In genomic region chr12:82362796-82363195, GRCm38 (mm10) we compare ENCODE assay signal across 32 mouse cellular contexts.
"Had no signal": no experiment of that assay in that cellular context is flagged by ENCODE, and none has a peak within 500 bp of the region (broad histone marks: within the 10 kb centered on the region; RNA-seq: fewer than 3 reads in every experiment).

No protein-coding gene starts in this region.

- DNase-seq: left cerebral cortex, postnatal 4 days; liver; liver, embryonic 13.5 days; liver, postnatal 0 days; lung, adult 18-20 months; lung, adult 2 months; lung, embryonic 14.5 days; lung, postnatal 10 days; lung, postnatal 14 days; lung, postnatal 36 days; lung, postnatal 4 days; midbrain, embryonic 14.5 days had no signal

- H3K27ac ChIP-seq: limb, embryonic 10.5 days; limb, embryonic 12.5 days; limb, embryonic 13.5 days; limb, embryonic 15.5 days; liver, embryonic 12.5 days; liver, embryonic 13.5 days; liver, embryonic 14.5 days; liver, embryonic 15.5 days; lung, embryonic 15.5 days; macrophage; midbrain, embryonic 10.5 days; midbrain, embryonic 12.5 days; midbrain, embryonic 13.5 days; midbrain, embryonic 15.5 days; neural tube, embryonic 12.5 days; neural tube, embryonic 13.5 days had no signal

- ATAC-seq: liver, embryonic 12.5 days; liver, postnatal 0 days; lung, postnatal 0 days; midbrain, embryonic 13.5 days; midbrain, embryonic 15.5 days; midbrain, embryonic 16.5 days had no signal

- H3K4me3 ChIP-seq: limb, embryonic 10.5 days; limb, embryonic 12.5 days; limb, embryonic 13.5 days; limb, embryonic 15.5 days; liver, embryonic 12.5 days; liver, embryonic 13.5 days; liver, embryonic 15.5 days; lung, embryonic 15.5 days; megakaryocyte, embryonic 14.5 days; midbrain, embryonic 10.5 days; midbrain, embryonic 12.5 days; midbrain, embryonic 13.5 days; midbrain, embryonic 15.5 days; myocyte; neural tube, embryonic 12.5 days; neural tube, embryonic 13.5 days had no signal

- H3K36me3 ChIP-seq: liver, embryonic 15.5 days; midbrain, embryonic 12.5 days; midbrain, embryonic 15.5 days had no signal

- H3K9ac ChIP-seq: limb, embryonic 12.5 days; limb, embryonic 13.5 days; limb, embryonic 15.5 days; liver, embryonic 12.5 days; liver, embryonic 13.5 days; liver, embryonic 14.5 days; liver, embryonic 15.5 days; liver, postnatal 0 days; lung, embryonic 14.5 days; lung, embryonic 15.5 days; midbrain, embryonic 12.5 days; midbrain, embryonic 13.5 days; midbrain, embryonic 15.5 days; neural tube, embryonic 12.5 days; neural tube, embryonic 13.5 days had no signal

- H3K4me1 ChIP-seq: limb, embryonic 15.5 days; liver, embryonic 12.5 days; liver, embryonic 13.5 days; liver, embryonic 15.5 days; lung, embryonic 15.5 days; midbrain, embryonic 15.5 days had no signal

- H3K4me2 ChIP-seq: limb, embryonic 12.5 days; limb, embryonic 13.5 days; limb, embryonic 15.5 days; liver, embryonic 11.5 days; liver, embryonic 12.5 days; liver, embryonic 13.5 days; liver, embryonic 15.5 days; lung, embryonic 14.5 days; lung, embryonic 15.5 days; midbrain, embryonic 12.5 days; midbrain, embryonic 13.5 days; midbrain, embryonic 15.5 days; neural tube, embryonic 12.5 days; neural tube, embryonic 13.5 days had no signal

- H3K9me3 ChIP-seq: limb, embryonic 10.5 days; limb, embryonic 12.5 days; limb, embryonic 13.5 days; limb, embryonic 15.5 days; liver, embryonic 12.5 days; liver, embryonic 13.5 days; liver, embryonic 15.5 days; lung, embryonic 15.5 days; megakaryocyte, embryonic 14.5 days; midbrain, embryonic 10.5 days; midbrain, embryonic 12.5 days; midbrain, embryonic 13.5 days; midbrain, embryonic 15.5 days; neural tube, embryonic 12.5 days; neural tube, embryonic 13.5 days had no signal

- H3K27me3 ChIP-seq: limb, embryonic 12.5 days; limb, embryonic 13.5 days; limb, embryonic 15.5 days; liver, embryonic 12.5 days; liver, embryonic 13.5 days; liver, embryonic 15.5 days; lung, embryonic 15.5 days; megakaryocyte, embryonic 14.5 days; midbrain, embryonic 12.5 days; midbrain, embryonic 13.5 days; midbrain, embryonic 15.5 days; neural tube, embryonic 12.5 days; neural tube, embryonic 13.5 days had no signal
